Mouse (Mus musculus): ENCODE data around the gene Tmem95.
A peak's percentile ranks its signal among the peaks of the same experiment; 100 is the strongest.

Tmem95 gene

GRCm38 (mm10) chr11:69910781-69911560 lies 33.2 kb upstream of the Tmem95 start:
- DNase-seq (ENCODE audit: low read depth): no peak

- no peak for DNase-seq (ENCODE audit: low read depth)
Observed at GRCm38 (mm10) chr11:69910177-69910576, 32.4 kb upstream of the Tmem95 start.

GRCm38 (mm10) chr11:69909174-69909573 lies 31.4 kb upstream of the Tmem95 start:
- DNase-seq (ENCODE audit: low read depth): no peak

GRCm38 (mm10) chr11:69908645-69909044 lies 30.8 kb upstream of the Tmem95 start:
- DNase-seq (ENCODE audit: low read depth): no peak

DNA sequence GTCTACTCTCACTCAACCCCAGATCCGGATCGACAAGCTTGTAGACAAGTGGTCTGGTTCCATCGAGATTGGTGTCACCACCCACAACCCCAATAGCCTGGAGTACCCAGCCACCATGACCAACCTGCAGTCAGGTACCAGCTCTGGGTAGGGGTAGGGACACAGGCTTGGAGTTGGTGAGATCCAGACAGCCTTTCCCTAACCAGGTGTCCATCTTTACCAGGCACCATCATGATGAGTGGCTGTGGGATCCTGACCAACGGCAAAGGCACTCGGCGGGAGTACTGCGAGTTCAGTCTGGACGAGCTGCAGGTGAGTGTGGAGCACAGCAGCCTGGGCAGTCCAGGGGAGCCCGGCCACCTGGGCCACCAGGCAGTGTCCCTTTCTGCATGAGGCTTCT lies 26.5 kb upstream of the Tmem95 start:
- no peak for DNase-seq (ENCODE audit: low read depth)

- no peak for DNase-seq (ENCODE audit: low read depth)
Observed at GRCm38 (mm10) chr11:69902972-69903371, 25.2 kb upstream of the Tmem95 start.

DNA sequence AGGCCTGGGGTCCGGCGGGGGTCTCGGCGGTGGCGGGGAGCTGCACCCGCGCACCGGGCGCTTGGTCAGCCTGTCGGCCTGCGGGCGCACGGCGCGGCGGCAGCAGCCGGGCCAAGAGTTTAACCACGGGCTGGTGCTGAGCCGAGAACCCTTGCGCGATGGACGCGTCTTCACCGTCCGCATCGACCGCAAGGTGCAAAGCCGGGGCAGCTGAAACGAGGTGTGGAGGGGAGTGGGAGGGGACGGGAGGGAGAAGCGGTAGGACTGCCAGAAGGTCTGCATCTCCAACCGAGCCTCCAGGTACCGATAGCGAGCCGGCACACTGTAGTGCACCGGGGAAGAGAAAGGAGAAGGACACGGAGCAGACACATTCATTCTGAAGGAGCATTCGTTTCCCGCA lies 24.2 kb upstream of the Tmem95 start:
- DNase-seq (ENCODE audit: low read depth): peak; percentile 49

GRCm38 (mm10) chr11:69901406-69901846 lies 23.6 kb upstream of the Tmem95 start:
- DNase-seq (ENCODE audit: low read depth): peak; percentile 93

GRCm38 (mm10) chr11:69900471-69901405 lies 22.9 kb upstream of the Tmem95 start, which contains the start of the genes 2810408A11Rik and Neurl4:
2810408A11Rik (minus strand) TSS chr11:69900987.
Neurl4 (plus strand) TSS chr11:69901072.
- peak; percentile 95 for DNase-seq (ENCODE audit: low read depth)

- DNase-seq (ENCODE audit: low read depth): no peak
Observed at GRCm38 (mm10) chr11:69899870-69900269, 22.1 kb upstream of the Tmem95 start.

- DNase-seq (ENCODE audit: low read depth): peak; percentile 78
Observed at GRCm38 (mm10) chr11:69895291-69895690, 17.5 kb upstream of the Tmem95 start, which contains the start of gene Acap1. Acap1 (minus strand) TSS chr11:69895539.

- peak; percentile 85 for DNase-seq (ENCODE audit: low read depth)
Observed at GRCm38 (mm10) chr11:69894671-69895070, 16.9 kb upstream of the Tmem95 start.

DNA sequence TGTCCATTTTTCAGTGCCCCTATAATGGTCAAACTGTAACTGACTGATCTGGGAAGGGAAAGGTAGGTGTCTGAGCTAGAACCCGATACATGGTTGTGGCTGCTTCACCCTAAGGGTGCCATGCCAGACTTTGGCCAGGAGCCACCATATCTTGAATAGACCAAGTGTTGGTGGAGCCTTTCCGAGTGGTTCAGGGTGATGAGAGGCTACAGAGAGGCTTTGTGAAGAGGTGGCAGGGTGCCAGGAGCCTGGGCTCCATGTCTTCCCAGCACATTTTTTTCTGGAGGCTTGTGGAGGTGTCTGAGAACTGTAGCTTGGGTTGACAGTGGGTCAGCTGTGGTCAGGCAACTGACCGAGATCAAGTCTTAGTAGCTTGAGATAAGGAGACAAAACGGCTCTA lies 13.7 kb upstream of the Tmem95 start:
- no peak for DNase-seq (ENCODE audit: low read depth)

- DNase-seq (ENCODE audit: low read depth): no peak
Observed at GRCm38 (mm10) chr11:69886907-69887635, 9.3 kb upstream of the Tmem95 start.

DNA sequence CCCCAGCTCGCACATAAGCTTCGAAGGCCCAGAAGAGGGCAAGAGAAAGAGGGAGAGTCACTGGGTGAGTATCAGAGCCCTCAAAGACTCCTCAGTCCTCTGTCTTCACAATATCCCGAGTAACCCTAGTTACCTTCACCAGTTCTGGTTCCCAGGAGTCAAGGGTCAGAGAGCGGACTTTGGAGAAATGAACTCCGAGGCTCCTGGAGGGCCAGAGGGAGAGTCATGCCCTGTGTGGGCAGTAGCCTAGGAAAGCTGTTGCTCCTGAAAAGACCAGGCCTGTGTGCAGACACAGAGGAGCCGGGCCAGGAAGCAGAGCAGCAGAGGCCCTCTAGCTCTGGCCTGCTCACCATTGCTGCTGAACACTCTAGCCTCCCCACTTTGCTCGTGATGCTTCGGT lies 6.8 kb upstream of the Tmem95 start:
- no peak for DNase-seq (ENCODE audit: low read depth)

GRCm38 (mm10) chr11:69884240-69884639 lies 6.4 kb upstream of the Tmem95 start:
- no peak for DNase-seq (ENCODE audit: low read depth)

DNA sequence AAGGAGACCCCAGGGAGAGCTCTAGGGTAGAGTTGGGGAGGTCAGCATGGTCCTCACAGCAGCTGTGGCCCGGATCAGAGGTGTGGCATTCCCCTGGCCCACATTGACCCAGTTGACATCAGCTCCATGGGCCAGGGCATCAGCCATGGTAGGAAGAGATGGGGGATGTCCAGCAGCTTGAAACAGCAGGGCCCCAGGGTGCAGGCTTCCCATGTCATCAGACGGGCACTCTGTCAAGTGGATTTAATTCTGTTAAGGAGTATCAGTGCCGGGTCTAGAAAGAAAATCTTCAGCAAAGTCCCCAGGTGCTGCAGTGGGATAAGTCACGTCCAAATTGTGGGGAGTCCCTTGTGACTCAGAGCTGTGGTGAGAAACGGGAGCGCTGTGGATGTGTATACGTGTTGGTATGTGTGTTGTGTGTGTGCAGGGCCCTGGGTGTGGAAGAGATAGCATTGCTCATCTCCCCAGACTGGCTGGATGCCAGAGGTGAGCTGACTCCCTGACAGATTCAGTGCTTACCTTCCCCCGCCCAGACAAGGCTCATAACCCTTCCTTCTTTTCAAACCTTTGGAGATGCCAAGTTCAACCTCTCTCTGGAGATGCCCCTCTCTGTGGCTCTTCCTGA lies 5.8 kb upstream of the Tmem95 start:
- no peak for DNase-seq (ENCODE audit: low read depth)

GRCm38 (mm10) chr11:69883066-69883465 lies 5.2 kb upstream of the Tmem95 start:
- DNase-seq (ENCODE audit: low read depth): peak; percentile 79

DNA sequence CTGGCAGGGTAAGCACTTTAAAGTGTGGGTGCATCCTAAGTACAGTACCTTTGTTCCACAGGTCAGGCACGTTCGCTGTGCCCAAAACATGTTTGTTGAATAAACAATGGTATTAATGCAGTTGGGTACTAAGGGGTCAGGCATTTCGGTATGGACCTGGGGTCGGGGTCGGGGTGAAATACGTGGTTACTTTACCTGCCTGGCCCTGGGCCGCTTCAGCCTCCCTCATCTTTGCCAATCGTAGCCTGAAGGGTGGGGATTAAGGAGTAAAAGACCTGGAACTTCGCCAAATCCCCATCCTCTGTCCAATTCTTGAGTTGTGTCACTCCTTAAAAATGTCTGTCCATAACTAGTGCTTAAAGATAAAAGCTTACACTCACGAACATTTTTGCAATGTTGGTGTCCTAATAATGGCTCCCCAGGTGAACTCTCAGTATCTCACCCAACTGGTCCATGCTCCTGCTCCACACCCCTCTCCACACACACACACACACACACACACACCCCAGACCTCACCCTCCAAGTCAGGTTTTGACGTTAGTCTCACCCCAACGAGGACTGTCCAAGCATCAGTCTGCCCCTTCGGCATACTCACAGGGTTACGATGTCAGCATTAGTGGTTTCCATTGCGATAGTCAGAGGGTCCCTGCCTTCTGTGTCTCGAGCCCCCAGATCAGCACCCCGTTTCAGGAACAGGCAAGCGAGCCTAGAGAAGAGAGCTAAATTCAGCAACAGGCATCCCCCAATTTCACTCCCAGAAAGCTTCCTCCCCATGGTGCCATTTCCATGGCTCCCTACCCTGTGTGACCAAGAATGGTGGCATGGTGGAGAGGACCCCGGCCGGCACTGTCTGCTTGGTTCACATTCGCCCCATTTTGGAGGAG lies 4.2 kb upstream of the Tmem95 start:
- no peak for DNase-seq (ENCODE audit: low read depth)

DNA sequence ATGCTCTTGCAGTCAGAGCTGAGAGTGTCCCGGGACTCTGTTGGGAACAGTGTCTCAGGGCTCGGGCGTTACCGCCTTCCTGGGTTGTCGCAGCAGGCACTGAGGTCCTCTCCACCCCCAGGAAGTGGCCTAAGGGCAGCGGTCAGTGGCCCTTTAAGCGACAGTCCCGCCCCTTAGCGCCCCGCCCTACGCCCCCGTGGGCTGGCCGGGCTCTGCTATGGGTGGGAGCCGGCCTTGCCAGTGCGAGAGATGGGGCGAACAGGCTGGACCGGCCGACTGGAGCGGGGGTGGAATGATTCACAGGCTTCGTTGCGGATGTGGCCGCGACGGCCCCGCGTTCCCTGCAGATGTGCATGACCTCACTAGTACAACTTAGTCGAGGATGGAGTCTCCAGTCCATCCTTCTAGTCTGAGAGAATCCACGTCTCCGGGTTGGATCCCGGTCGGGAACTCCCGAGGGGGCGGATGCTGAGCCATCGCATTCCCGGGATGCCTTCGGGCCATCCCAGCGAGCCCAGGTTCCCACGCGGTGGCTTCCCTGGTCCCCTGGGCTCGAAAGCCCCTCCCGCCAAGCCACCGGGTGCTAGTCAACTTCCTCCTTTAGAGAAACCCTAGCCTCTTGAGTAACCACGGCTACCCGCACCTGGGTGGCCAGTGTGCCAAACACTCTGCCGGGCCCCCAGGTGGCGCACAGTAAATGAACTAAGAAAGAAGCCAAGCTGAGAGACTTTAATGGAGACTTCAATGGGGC lies 3.2 kb upstream of the Tmem95 start, which contains the start of gene Kctd11:
Kctd11 (minus strand) TSS at position 554 of the 751 bp plus-strand sequence.
- DNase-seq (ENCODE audit: low read depth): peak; percentile 76

All from naive thymus-derived CD4-positive, alpha-beta T cell, adult 2 months (primary cell).